8 mouse cellular contexts compared by ENCODE assay signal in genomic region chr4:116650365-116650764, GRCm38 (mm10). TPM values are rescaled to one million over a fixed set of nuclear protein-coding genes. Genes with fewer than 3 reads are reported as not detected.
DNase-seq lines count a peak whose midpoint lies in the region; ATAC-seq lines count a peak whose summit lies in the region.

No protein-coding gene starts in this region.

- H3K36me3 ChIP-seq in lung, embryonic 15.5 days: peaks cover 25% of the 10 kb centered on the region; the same call in 1 of the 2 replicates
- H3K36me3 ChIP-seq in forebrain, embryonic 11.5 days (ENCODE audit: control insufficient read depth, insufficient read depth, low read length): no peaks in the 10 kb centered on the region
- peaks cover 49% of the 10 kb centered on the region for H3K36me3 ChIP-seq in limb, embryonic 10.5 days
- H3K36me3 ChIP-seq in neural tube, embryonic 15.5 days: 0 out of 2 replicates have a peak, but pooled peaks cover 3% of the 10 kb centered on the region

- H3K4me3 ChIP-seq in lung, embryonic 15.5 days: peak overlapping the region; percentile 90
- peak overlapping the region; percentile 93 for H3K4me3 ChIP-seq in forebrain, embryonic 11.5 days (ENCODE audit: low read depth, low read length)
- peak overlapping the region; percentile 84 for H3K4me3 ChIP-seq in limb, embryonic 10.5 days
- H3K4me3 ChIP-seq in neural tube, embryonic 15.5 days (replicated peaks): peak overlapping the region; percentile 75

- peak overlapping the region; percentile 96 for H3K9ac ChIP-seq in lung, embryonic 15.5 days
- peak overlapping the region; percentile 93 for H3K9ac ChIP-seq in forebrain, embryonic 11.5 days (ENCODE audit: low read length)
- peak overlapping the region; percentile 87 for H3K9ac ChIP-seq in neural tube, embryonic 15.5 days (replicated peaks)

- H3K27me3 ChIP-seq in lung, embryonic 15.5 days: no peaks in the 10 kb centered on the region
- H3K27me3 ChIP-seq in forebrain, embryonic 11.5 days (ENCODE audit: control insufficient read depth, insufficient read depth, low read length): no peaks in the 10 kb centered on the region
- no peaks in the 10 kb centered on the region for H3K27me3 ChIP-seq in limb, embryonic 10.5 days (ENCODE audit: low read depth, poor library complexity, severe bottlenecking)
- H3K27me3 ChIP-seq in neural tube, embryonic 15.5 days (replicated peaks): no peaks in the 10 kb centered on the region

- no peaks in the 10 kb centered on the region for H3K9me3 ChIP-seq in lung, embryonic 15.5 days
- no peaks in the 10 kb centered on the region for H3K9me3 ChIP-seq in forebrain, embryonic 11.5 days (ENCODE audit: control insufficient read depth, low read length)
- no peaks in the 10 kb centered on the region for H3K9me3 ChIP-seq in limb, embryonic 10.5 days (replicated peaks)
- H3K9me3 ChIP-seq in neural tube, embryonic 15.5 days (replicated peaks): no peaks in the 10 kb centered on the region

- peaks cover 23% of the 10 kb centered on the region for H3K4me1 ChIP-seq in lung, embryonic 15.5 days
- peaks cover 7% of the 10 kb centered on the region for H3K4me1 ChIP-seq in forebrain, embryonic 11.5 days (replicated peaks; ENCODE audit: control insufficient read depth, insufficient read depth, low read length)
- peaks cover 18% of the 10 kb centered on the region for H3K4me1 ChIP-seq in limb, embryonic 10.5 days
- H3K4me1 ChIP-seq in neural tube, embryonic 15.5 days: peaks cover 47% of the 10 kb centered on the region

- ATAC-seq in lung, embryonic 15.5 days (ENCODE audit: borderline replicate concordance, extremely low read depth, low FRiP score, low TSS enrichment): no peak
- no peak for ATAC-seq in forebrain, embryonic 11.5 days (replicated peaks; ENCODE audit: low FRiP score)
- no peak for ATAC-seq in neural tube, embryonic 15.5 days (ENCODE audit: low FRiP score)
- no peak for ATAC-seq in CD4-positive, CD25-positive, alpha-beta regulatory T cell, adult 4 months

- H3K4me2 ChIP-seq in lung, embryonic 15.5 days: peak overlapping the region; percentile 61
- peak overlapping the region; percentile 83 for H3K4me2 ChIP-seq in forebrain, embryonic 11.5 days (ENCODE audit: low read depth, low read length, severe bottlenecking)
- H3K4me2 ChIP-seq in neural tube, embryonic 15.5 days: peak overlapping the region; percentile 83

- no peak for DNase-seq in lung, postnatal 14 days
- DNase-seq in forebrain, embryonic 11.5 days (ENCODE audit: low spot score): no peak
- DNase-seq in limb, embryonic 10.5 days (ENCODE audit: low spot score): no peak
- no peak for DNase-seq in left cerebral cortex, adult 8-10 months (ENCODE audit: low spot score in 2 of 2)
- no peak for DNase-seq in thymus, postnatal 36 days

- peak overlapping the region; percentile 94 for H3K27ac ChIP-seq in lung, embryonic 15.5 days
- no peak overlapping the region for H3K27ac ChIP-seq in forebrain, embryonic 11.5 days (ENCODE audit: low read depth, low read length)
- H3K27ac ChIP-seq in limb, embryonic 10.5 days: peak overlapping the region; percentile 95
- peak overlapping the region; percentile 84 for H3K27ac ChIP-seq in neural tube, embryonic 15.5 days (replicated peaks)

- WGBS in lung, embryonic 15.5 days: 24% methylated on average over 5 of the region's 5 CpGs
- 51% methylated on average over 5 of the region's 5 CpGs for WGBS in forebrain, embryonic 11.5 days
- 46% methylated on average over 5 of the region's 5 CpGs for WGBS in limb, embryonic 10.5 days
- WGBS in neural tube, embryonic 15.5 days: 40% methylated on average over 5 of the region's 5 CpGs

RNA-seq across cellular contexts. Expression of gene Akr1a1, which starts 1.1 kb away (rescaled TPM):
- polyA plus RNA-seq in lung, embryonic 15.5 days (2015; fragmentation: Nextera tagmentation; extraction: Ambion mirVana): 820 and 831 TPM in 2 replicates
- 501 and 559 TPM in 2 replicates for polyA plus RNA-seq in forebrain, embryonic 11.5 days (2014; fragmentation: Nextera tagmentation; extraction: Ambion mirVana)
- polyA plus RNA-seq in limb, embryonic 10.5 days (2016; fragmentation: Nextera tagmentation; extraction: Ambion mirVana): 694 and 733 TPM in 2 replicates
- 717 and 746 TPM in 2 replicates for polyA plus RNA-seq in neural tube, embryonic 15.5 days (2015; fragmentation: Nextera tagmentation; extraction: Ambion mirVana)
- total RNA-seq in left cerebral cortex, adult 8-10 months (2022): 100 to 1,000 TPM; 426 to 437 (median 430) TPM
- polyA plus RNA-seq in CD4-positive, CD25-positive, alpha-beta regulatory T cell, adult 4 months (2017; shearing (Covaris generic)): 100 to 1,000 TPM; 296 to 324 TPM

RNA-seq across cellular contexts. Expression of gene Nasp, which starts 22.6 kb away (rescaled TPM):
- 125 and 131 TPM in 2 replicates for polyA plus RNA-seq in lung, embryonic 15.5 days (2015; fragmentation: Nextera tagmentation; extraction: Ambion mirVana)
- polyA plus RNA-seq in forebrain, embryonic 11.5 days (2014; fragmentation: Nextera tagmentation; extraction: Ambion mirVana): 342 and 352 TPM in 2 replicates
- 334 and 364 TPM in 2 replicates for polyA plus RNA-seq in limb, embryonic 10.5 days (2016; fragmentation: Nextera tagmentation; extraction: Ambion mirVana)
- 79.3 and 93.1 TPM in 2 replicates for polyA plus RNA-seq in neural tube, embryonic 15.5 days (2015; fragmentation: Nextera tagmentation; extraction: Ambion mirVana)
- total RNA-seq in left cerebral cortex, adult 8-10 months (2022): 10 to 100 TPM; 26.8 to 28.5 (median 27.2) TPM
- polyA plus RNA-seq in CD4-positive, CD25-positive, alpha-beta regulatory T cell, adult 4 months (2017; shearing (Covaris generic)): 10 to 100 TPM; 44.2 to 46.8 TPM

RNA-seq across cellular contexts. Expression of gene Prdx1, which starts 35.0 kb away (rescaled TPM):
- 1,493 and 1,538 TPM in 2 replicates for polyA plus RNA-seq in lung, embryonic 15.5 days (2015; fragmentation: Nextera tagmentation; extraction: Ambion mirVana)
- 1,036 and 1,079 TPM in 2 replicates for polyA plus RNA-seq in forebrain, embryonic 11.5 days (2014; fragmentation: Nextera tagmentation; extraction: Ambion mirVana)
- polyA plus RNA-seq in limb, embryonic 10.5 days (2016; fragmentation: Nextera tagmentation; extraction: Ambion mirVana): 1,278 and 1,447 TPM in 2 replicates
- polyA plus RNA-seq in neural tube, embryonic 15.5 days (2015; fragmentation: Nextera tagmentation; extraction: Ambion mirVana): 443 and 606 TPM in 2 replicates
- total RNA-seq in left cerebral cortex, adult 8-10 months (2022): 100 to 1,000 TPM; 171 to 219 (median 193) TPM
- polyA plus RNA-seq in CD4-positive, CD25-positive, alpha-beta regulatory T cell, adult 4 months (2017; shearing (Covaris generic)): 100 to 1,000 TPM; 602 to 696 TPM

RNA-seq across cellular contexts. Expression of gene Ccdc17, which starts 53.9 kb away (rescaled TPM):
- 6.3 and 9.1 TPM in 2 replicates for polyA plus RNA-seq in lung, embryonic 15.5 days (2015; fragmentation: Nextera tagmentation; extraction: Ambion mirVana)
- 2.6 and 3.5 TPM in 2 replicates for polyA plus RNA-seq in forebrain, embryonic 11.5 days (2014; fragmentation: Nextera tagmentation; extraction: Ambion mirVana)
- 0.84 and 1.5 TPM in 2 replicates for polyA plus RNA-seq in limb, embryonic 10.5 days (2016; fragmentation: Nextera tagmentation; extraction: Ambion mirVana)
- polyA plus RNA-seq in neural tube, embryonic 15.5 days (2015; fragmentation: Nextera tagmentation; extraction: Ambion mirVana): 3.0 and 4.5 TPM in 2 replicates
- total RNA-seq in left cerebral cortex, adult 8-10 months (2022): 1 to 10 TPM; 5.5 to 8.0 (median 7.1) TPM
- polyA plus RNA-seq in CD4-positive, CD25-positive, alpha-beta regulatory T cell, adult 4 months (2017; shearing (Covaris generic)): 10 to 100 TPM; 11.2 to 18.8 TPM

RNA-seq across cellular contexts. Expression of gene Mmachc, which starts 57.8 kb away (rescaled TPM):
- polyA plus RNA-seq in lung, embryonic 15.5 days (2015; fragmentation: Nextera tagmentation; extraction: Ambion mirVana): 24.7 and 24.9 TPM in 2 replicates
- 33.6 and 33.9 TPM in 2 replicates for polyA plus RNA-seq in forebrain, embryonic 11.5 days (2014; fragmentation: Nextera tagmentation; extraction: Ambion mirVana)
- 36.6 and 38.7 TPM in 2 replicates for polyA plus RNA-seq in limb, embryonic 10.5 days (2016; fragmentation: Nextera tagmentation; extraction: Ambion mirVana)
- 20.0 and 22.7 TPM in 2 replicates for polyA plus RNA-seq in neural tube, embryonic 15.5 days (2015; fragmentation: Nextera tagmentation; extraction: Ambion mirVana)
- total RNA-seq in left cerebral cortex, adult 8-10 months (2022): 10 to 100 TPM; 14.0 to 18.4 (median 14.8) TPM
- 1 to 10 TPM; 3.4 to 9.2 TPM for polyA plus RNA-seq in CD4-positive, CD25-positive, alpha-beta regulatory T cell, adult 4 months (2017; shearing (Covaris generic))
